ENCODE assay signal across 17 mouse cellular contexts in the genomic region with DNA sequence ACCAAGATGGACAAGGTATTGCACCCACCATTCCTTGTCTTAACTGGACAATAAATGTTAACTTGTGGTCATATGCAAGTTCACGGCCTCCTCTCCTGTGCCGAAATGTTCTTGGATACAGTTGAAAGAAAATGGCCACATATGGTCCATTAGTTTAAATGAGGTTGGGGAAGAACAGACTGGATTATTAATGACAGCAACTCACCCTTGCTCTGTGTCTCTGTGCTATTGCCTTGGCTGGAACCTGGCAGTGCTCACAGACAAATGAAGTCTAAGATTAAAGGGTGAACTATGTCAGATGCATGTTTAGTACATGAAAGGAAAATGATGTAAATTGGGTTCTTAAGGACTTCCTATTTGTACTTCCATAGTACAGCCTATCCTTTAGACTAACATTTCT.
"Had no signal": no experiment of that assay in that cellular context is flagged by ENCODE, and none has a peak within 500 bp of the region (broad histone marks: within the 10 kb centered on the region; RNA-seq: fewer than 3 reads in every experiment).

No protein-coding gene starts in this region.

- H3K4me3 ChIP-seq: liver, embryonic 13.5 days; liver, embryonic 15.5 days; megakaryocyte, embryonic 14.5 days; midbrain, embryonic 13.5 days; midbrain, embryonic 15.5 days; neural tube, embryonic 12.5 days; stomach, embryonic 15.5 days had no signal

- H3K9ac ChIP-seq: liver, embryonic 13.5 days; liver, embryonic 15.5 days; liver, postnatal 0 days; midbrain, embryonic 13.5 days; midbrain, embryonic 15.5 days; neural tube, embryonic 12.5 days; stomach, embryonic 15.5 days had no signal

- DNase-seq: liver; liver, embryonic 13.5 days; liver, postnatal 0 days; right cerebral cortex, postnatal 14 days; thymus, adult 2 months; thymus, postnatal 25 days; thymus, postnatal 4 days had no signal

- H3K36me3 ChIP-seq: liver, embryonic 13.5 days; liver, embryonic 15.5 days; midbrain, embryonic 13.5 days; midbrain, embryonic 15.5 days; neural tube, embryonic 12.5 days; stomach, embryonic 15.5 days had no signal

- H3K4me2 ChIP-seq: liver, embryonic 11.5 days; liver, embryonic 13.5 days; liver, embryonic 15.5 days; midbrain, embryonic 11.5 days; midbrain, embryonic 13.5 days; midbrain, embryonic 15.5 days; neural tube, embryonic 12.5 days; stomach, embryonic 15.5 days had no signal

- H3K27me3 ChIP-seq: liver, embryonic 13.5 days; liver, embryonic 15.5 days; megakaryocyte, embryonic 14.5 days; midbrain, embryonic 13.5 days; midbrain, embryonic 15.5 days; neural tube, embryonic 12.5 days; stomach, embryonic 15.5 days had no signal

- ATAC-seq: liver, postnatal 0 days; midbrain, embryonic 13.5 days; midbrain, embryonic 15.5 days had no signal

- H3K9me3 ChIP-seq: liver, embryonic 13.5 days; liver, embryonic 15.5 days; midbrain, embryonic 13.5 days; midbrain, embryonic 15.5 days; neural tube, embryonic 12.5 days; stomach, embryonic 15.5 days had no signal

- H3K27ac ChIP-seq: liver, embryonic 13.5 days; liver, embryonic 15.5 days; macrophage; midbrain, embryonic 13.5 days; midbrain, embryonic 15.5 days; neural tube, embryonic 12.5 days; stomach, embryonic 15.5 days; stomach, postnatal 0 days had no signal

- H3K4me1 ChIP-seq: liver, embryonic 13.5 days; liver, embryonic 15.5 days; megakaryocyte, embryonic 14.5 days; midbrain, embryonic 15.5 days; neural tube, embryonic 12.5 days; stomach, embryonic 15.5 days had no signal
